Mouse (Mus musculus): ENCODE results near the gene Rcl1.

DNA sequence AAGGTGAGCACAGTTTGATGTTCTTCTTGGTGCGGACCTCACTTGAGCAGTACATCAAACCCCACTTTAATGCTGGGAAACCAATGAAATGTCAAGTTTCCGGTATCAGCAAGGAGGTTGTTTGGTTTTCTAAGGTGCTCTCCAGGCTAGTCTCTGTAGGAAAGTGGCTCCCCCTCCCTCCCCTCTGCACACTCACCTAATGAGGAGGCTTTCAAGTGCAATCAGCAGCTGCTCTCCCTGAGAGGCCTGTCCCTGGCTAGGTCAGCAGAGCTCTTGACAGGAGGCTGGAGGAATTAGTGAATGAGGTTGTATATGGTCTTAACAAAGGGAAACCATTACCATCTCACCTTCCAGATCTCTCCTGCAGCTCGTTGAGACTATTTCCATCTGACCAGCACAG lies 54.4 kb downstream of the Rcl1 start:
- TF ChIP-seq CTCF (IDR thresholded peaks at IDR 0.05; ENCODE audit: low read depth, low read length) (no peak), POLR2A (IDR thresholded peaks at IDR 0.05; ENCODE audit: insufficient read depth, low read length) (no peak)

Measured in ES-Bruce4 (cell line).